Mouse (Mus musculus) skeletal muscle tissue, postnatal 0 days (tissue): ENCODE measurements around the gene A630073D07Rik. TPM values are rescaled to one million over a fixed set of nuclear protein-coding genes. Genes with fewer than 3 reads are reported as not detected.

Experiments used
- polyA plus RNA-seq: library from polyadenylated mRNA; unstranded; fragments of >200 nt; fragmentation: Nextera tagmentation; extraction: Ambion mirVana; gene quantifications from 2 replicates; pipeline ENCODE4 v1.2.1, GENCODE M21; 2015

Gene A630073D07Rik
- not detected in 2 replicates for polyA plus RNA-seq

GRCm38 (mm10) chr6:132651426-132651825 lies at the start of gene A630073D07Rik:
Gene A630073D07Rik, minus strand, starts transcription at chr6:132651526.

GRCm38 (mm10) chr6:132700907-132701306 lies 49.6 kb upstream of the A630073D07Rik start, which contains the start of gene Tas2r121:
Gene Tas2r121, minus strand, starts transcription at chr6:132701007.

GRCm38 (mm10) chr6:132656653-132657052 lies 5.3 kb upstream of the A630073D07Rik start, which contains the start of gene Tas2r120:
Gene Tas2r120, plus strand, starts transcription at chr6:132656953.

GRCm38 (mm10) chr6:132595613-132596012 lies 55.7 kb downstream of the A630073D07Rik start, which contains the start of gene Prp2:
Gene Prp2, plus strand, starts transcription at chr6:132595913.

Other genes starting within 250 kb of the A630073D07Rik start
- not detected in 2 replicates for gene Prh1, start 81.7 kb downstream of the A630073D07Rik start, polyA plus RNA-seq
- not detected in 2 replicates for gene Prp2, start 55.6 kb downstream of the A630073D07Rik start, polyA plus RNA-seq
- gene Tas2r120, start 5.4 kb upstream of the A630073D07Rik start, polyA plus RNA-seq: not detected in 2 replicates
- not detected in 2 replicates for gene Tas2r121, start 49.5 kb upstream of the A630073D07Rik start, polyA plus RNA-seq
- gene Tas2r122, start 60.4 kb upstream of the A630073D07Rik start, polyA plus RNA-seq: not detected in 2 replicates
- not detected in 2 replicates for gene Tas2r115, start 86.5 kb upstream of the A630073D07Rik start, polyA plus RNA-seq
- gene Tas2r124, start 103.2 kb upstream of the A630073D07Rik start, polyA plus RNA-seq: not detected in 2 replicates
- gene Tas2r102, start 110.6 kb upstream of the A630073D07Rik start, polyA plus RNA-seq: not detected in 2 replicates
- not detected in 2 replicates for gene Tas2r136, start 126.6 kb upstream of the A630073D07Rik start, polyA plus RNA-seq
- gene Tas2r117, start 151.3 kb upstream of the A630073D07Rik start, polyA plus RNA-seq: not detected in 2 replicates
- gene Tas2r123, start 195.6 kb upstream of the A630073D07Rik start, polyA plus RNA-seq: not detected in 2 replicates
- gene Tas2r116, start 203.9 kb upstream of the A630073D07Rik start, polyA plus RNA-seq: not detected in 2 replicates
- not detected in 2 replicates for gene Tas2r110, start 216.5 kb upstream of the A630073D07Rik start, polyA plus RNA-seq
- gene Tas2r113, start 241.5 kb upstream of the A630073D07Rik start, polyA plus RNA-seq: not detected in 2 replicates